Mouse (Mus musculus) spleen, postnatal 4 days (tissue): ENCODE data around the gene Gm11992.

Source experiments
- DNase-seq, 2 experiments: peaks; one replicate each; pipeline ENCODE4 v3.0.0; 2022; ENCODE audit warnings: low spot score in 2 of 2

Gene Gm11992

DNA sequence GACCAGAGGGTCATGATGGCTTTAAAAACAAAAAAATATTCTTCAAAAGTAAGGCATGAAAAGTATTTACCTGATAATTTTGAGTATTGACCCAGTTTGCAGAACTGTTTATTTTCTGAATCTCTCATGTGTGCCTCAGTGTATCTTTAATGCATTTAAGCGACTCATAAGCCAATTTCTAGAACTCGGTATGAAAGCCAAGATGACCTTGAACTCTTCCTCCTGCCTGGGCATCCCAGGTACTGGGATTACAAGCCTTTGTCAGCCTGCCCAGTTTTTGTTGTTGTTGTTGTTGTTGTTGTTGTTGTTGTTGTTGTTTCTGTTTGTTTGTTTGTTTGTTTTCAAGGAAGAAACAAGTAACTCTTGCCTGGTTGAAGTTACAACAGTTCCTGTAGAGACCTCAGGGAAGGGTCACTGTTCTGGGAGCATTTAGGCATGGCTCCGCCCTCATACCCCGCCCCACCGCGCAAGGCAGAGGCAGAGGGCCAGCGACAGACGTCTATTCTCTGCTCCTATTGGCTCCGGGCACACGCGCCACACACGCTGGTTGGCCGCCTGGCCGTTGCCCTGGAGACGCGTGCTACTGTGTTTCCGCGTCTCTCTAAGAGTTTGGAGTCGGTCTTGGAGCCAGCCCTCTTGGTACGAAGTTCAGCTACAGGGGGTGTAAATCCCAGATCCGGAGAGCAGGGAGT, at the start of gene Gm11992:
Gene Gm11992 (plus strand): TSS at position 584 of the 692 bp plus-strand sequence.
- peak; percentile 51 to 75 for DNase-seq

DNA sequence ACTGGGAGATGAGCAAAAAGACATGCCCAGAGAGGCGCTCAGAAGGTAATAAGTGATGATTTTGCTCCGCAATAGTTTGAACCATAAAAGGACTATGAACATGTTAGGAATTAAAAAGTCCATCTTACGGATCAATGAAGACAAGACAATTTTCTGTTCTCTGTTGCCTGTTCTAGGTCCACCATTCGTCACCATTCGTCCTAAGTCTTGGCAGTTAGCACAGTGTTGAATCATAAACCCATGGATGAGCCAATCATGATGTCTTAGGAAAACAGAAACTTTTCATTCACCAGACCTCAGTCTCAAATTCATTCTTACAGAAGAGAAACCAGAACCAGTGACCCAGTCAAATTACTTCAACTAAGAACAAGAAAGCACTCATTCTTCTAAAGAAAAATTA, 39.6 kb upstream of the Gm11992 start:
- no peak for DNase-seq

DNA sequence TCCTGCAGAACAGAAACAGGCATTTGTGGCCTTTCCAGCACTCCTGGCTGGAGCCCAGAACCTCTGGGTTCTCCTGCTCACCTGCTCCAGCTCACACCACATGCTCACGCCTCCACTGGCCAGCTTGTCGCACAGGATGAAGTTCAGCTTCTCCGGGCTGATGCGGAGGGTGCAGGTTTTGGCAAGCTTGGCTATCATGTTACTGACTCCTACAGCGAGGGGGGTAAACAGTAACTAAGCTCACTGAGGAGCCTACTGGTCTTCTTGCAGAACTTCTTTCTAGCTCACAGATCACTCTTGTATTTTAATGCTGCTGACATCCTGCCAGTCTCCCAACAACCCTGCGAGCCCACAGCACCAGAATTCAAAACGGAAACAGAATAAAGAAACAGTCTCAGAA, 38.0 kb upstream of the Gm11992 start:
- DNase-seq = peak in 1 of 2 experiments; percentile 70

DNA sequence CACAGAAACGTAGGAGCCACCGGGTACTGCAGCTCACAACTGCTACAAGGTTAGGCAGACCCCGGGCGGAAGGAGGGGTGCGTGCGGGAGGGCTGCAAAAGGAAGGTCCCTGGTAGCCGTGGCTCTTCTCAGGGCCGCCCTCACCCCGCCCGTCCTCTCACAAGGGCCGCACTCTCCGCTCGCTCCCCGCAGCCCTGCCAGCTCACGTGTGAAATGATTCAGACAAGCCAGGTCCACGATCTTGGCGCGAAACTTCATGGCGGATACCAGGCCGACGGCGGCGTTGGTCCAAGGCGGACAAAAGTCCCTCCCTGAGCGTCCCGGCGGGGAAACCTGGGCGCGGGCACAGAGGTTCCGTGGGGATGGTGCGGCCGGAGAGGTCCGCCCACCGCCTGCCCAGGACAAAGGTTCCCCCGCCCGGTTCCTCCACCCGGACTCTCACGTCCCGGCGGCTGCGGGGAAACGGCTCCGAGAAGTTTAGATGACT, 37.5 kb upstream of the Gm11992 start, which contains the start of gene Hus1:
Gene Hus1 (minus strand): TSS at position 339 of the 487 bp plus-strand sequence.
- peak; percentile 86 to 94 for DNase-seq

DNA sequence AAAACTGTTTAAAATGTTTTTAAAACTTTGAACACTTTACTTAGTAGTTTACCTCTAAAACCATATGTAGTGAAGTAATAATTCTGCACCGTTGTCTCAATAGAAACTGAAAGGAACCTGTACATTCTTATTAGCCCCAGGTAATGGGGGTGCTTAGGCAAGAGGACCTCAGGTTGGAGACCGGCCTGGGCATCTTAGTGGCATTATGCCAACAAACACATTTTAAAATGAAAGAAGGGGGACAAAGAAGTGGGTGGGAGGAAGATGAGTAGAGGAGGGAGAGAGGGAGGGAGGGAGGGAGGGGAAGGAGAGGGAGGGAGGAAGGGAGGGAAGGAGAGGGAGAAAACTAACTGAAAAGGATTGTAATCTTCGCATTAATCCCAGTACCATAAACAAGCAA, 37.0 kb upstream of the Gm11992 start:
- no peak for DNase-seq

DNA sequence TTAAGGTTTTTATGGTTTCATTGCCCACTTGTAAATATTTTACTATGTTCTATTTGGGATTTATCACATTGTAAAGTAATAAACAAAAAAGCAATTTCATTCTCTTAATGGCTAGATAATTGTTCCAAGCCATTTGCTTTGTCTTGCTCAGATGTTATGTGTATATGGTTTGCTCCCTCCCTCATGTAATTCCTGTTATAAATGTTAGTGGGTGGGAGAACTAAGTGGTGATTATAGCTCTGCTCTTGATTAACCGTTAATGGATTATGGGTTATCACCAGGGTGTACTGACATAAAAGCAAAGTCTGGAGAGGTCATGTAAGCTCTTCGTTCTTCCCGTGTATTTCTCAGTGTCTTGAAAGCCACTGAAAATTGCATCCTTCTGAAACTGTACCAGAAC, 33.7 kb upstream of the Gm11992 start:
- no peak for DNase-seq

- no peak for DNase-seq
These were observed 29.7 kb upstream of the Gm11992 start for GRCm38 (mm10) chr11:9018491-9019267.

DNA sequence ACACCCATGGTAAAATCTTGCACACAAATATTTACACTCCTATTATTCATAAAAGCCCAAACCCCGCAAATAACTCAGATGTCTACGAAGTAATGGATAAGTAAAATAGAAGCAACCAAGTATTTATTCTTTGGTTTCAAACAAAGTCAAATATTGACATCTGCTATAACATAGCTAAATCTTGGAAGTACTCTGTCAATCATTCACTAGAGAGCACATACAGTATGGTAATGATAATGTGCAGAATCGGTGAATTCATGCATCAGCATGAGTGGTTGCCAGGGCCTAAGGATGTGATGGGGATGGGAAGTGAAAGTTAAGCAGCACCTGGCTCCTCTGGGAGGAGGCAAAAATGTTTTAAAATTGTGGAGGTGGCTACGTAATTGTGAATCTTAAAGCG, 28.2 kb upstream of the Gm11992 start:
- DNase-seq = no peak

DNA sequence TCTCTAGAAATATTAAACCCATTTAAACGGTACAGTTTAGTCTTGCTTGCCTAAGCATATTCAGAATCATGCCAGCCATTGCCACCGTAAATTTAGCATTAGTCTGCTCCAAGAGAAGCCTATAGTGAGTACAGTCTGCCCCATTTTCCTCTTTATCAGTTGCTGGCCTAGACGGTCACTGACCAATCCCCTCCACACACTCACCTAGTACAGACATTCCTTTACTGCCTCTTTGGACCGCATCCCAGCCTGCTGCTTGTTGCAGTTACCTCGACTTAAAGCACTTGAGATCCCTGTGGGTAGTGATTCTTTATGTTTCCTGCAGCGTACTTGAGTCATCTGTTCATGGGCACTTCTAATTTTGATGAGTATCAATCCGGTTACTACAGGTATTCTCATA, 23.6 kb upstream of the Gm11992 start:
- DNase-seq = no peak

GRCm38 (mm10) chr11:9025211-9025610, 23.2 kb upstream of the Gm11992 start:
- DNase-seq = no peak

GRCm38 (mm10) chr11:9031530-9031929, 16.9 kb upstream of the Gm11992 start:
- DNase-seq = no peak

DNA sequence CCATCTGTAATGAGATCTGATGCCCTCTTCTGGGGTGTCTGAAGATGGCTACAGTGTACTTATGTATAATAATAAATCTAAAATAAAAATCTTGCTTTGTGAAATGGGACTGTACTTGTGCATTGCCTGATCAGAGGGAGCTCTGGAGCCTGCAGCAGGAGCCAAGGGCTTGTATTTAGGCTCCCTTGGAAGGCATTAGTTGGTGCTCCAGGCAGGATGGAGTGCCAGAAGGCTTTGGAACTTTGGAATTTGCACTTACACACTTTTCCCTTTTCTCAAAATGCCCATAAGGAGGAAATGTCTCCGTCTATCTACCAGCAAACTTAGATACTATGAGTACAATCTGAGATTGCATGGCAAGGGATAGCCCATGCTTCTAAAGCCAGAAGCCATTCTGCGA, 1.8 kb upstream of the Gm11992 start:
- DNase-seq = no peak

- DNase-seq = no peak
These were observed 1.4 kb upstream of the Gm11992 start for GRCm38 (mm10) chr11:9047044-9047443.

DNA sequence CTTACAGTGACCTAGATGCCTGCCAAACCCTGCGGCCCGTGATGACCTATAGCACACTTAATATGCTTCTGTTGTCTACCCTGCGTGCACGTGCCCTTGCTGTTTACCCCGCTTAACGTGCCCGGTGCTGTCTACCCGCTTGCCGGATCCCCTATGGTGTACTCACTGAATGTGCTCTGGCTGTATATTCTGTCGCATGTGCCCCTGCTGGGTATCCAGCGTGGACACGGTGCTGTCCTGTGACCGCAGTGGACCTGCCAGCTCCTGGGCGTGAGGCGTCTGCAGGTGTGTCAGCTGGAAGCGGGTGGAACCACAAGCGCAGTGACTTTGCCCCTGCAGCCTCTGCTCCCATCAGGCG, 288 bp downstream of the Gm11992 start, which contains the start of gene Sun3:
Gene Sun3 (minus strand): TSS at position 289 of the 358 bp plus-strand sequence.
- peak in 1 of 2 experiments; percentile 60 for DNase-seq

DNA sequence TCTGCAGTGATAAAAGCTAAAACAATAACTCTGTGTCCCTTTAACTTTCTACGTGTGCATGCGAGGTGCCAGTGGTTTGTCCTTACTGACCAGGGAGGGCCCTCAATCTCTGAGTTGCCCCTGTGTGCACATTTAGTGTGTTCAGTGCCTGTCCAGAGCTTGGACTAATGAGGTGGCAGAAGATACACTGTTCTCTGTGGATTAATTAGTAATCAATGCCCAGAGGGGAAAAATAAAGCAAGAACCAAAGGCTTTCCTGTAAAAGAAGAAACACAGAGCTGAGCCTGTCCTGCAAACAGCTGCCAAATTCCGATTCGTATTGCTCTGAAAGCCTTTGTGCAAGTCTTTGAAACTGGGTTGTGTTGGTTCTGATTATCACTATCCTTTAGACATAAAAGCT, 1.8 kb downstream of the Gm11992 start:
- DNase-seq = no peak

DNA sequence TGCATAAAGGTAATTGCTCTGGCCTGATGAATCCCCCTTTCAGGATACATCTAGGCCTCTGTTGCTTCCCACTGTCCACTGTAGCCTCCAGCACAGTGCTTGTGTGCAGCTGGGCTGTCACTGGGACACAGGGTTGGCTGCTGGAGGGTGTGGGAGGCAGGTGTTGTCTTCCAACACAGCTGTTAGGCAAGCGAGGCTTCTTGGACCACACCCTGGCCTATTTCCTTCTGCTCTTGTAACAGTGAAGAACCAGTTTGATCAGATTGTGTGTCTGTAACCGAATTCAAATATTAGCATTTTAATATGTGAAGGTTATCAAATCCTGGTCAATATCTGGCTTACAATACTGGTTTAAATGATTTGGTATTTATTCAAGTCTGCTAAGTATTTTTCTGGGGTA, 3.5 kb downstream of the Gm11992 start:
- no peak for DNase-seq

GRCm38 (mm10) chr11:9056937-9057336, 8.5 kb downstream of the Gm11992 start:
- DNase-seq = no peak

DNA sequence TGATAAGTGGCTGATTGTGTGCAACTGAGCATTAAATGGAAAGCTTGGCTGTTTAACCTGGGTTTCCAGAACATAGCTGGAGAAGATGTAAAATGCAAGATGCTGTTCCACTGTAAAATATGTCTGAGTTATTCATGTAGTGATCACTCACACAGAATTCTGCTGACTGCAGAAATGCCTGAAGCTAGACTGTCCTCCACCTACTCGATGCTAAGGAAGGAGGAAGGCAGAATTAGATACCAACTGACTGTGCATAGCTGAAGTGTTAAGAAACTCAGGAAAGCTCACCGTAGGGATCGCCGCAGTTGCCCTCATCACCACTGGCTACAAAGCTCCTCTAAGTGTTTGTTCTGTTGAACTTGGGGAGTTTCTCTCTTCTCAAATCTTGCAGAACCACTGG, 9.3 kb downstream of the Gm11992 start:
- no peak for DNase-seq

DNA sequence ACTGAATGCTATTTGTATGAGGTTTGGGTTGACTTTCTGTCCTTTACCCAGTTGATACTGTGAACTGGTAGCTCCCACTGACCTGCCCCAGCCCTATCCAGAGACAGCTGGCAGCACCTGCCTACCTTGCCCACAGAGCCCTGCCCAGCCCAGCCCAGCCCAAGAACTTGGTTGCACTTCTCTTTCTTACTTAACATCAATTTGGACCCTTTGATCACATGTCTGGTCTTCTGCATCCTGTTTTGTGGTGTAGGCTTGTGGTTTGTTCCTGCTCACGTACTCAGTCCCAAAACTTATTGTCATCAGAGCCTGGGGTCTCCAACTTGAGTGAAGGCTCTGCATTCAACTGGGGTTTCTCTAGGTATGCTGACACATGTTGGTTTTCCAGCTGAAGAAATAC, 11.6 kb downstream of the Gm11992 start:
- DNase-seq = no peak

DNA sequence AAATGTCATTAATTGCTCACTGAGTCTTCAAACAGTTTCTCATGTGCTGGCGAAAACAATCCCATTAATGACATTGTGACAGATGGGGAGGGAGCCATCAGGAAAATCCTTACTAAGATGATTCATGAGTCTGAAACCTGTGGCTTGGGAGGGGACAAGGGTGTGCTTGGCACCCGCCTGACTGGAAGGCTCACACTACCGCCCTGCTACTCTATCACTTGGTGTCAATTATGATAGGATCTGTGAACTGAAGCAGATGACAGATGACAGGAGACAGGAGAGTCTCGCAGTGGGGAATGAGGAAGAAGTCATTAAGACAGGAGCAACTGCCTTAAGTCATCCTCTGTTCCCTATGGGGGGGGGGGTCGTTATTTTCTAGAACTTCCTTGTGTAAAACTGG, 12.1 kb downstream of the Gm11992 start:
- no peak for DNase-seq

- no peak for DNase-seq
These were observed 28.1 kb downstream of the Gm11992 start for GRCm38 (mm10) chr11:9076444-9076843.

DNA sequence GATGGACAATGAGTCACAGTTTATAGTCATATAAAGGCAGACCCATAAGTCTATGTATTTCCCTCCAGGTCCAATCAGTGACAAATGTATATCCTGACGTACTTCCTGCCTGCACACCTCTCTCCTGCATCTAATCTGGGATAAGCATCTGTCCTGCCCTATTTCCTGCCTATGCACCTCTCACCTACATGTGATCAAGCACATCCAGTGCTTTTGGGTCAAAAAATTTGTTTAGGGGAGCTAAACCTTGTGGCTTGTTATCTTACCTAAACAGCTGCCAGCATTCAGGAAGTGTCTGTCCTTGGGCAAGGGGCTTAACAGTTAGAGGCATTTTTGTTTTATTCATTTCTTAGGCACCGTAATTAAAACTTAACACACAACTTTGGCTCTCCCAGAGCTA, 64.8 kb downstream of the Gm11992 start:
- no peak for DNase-seq
